Mouse (Mus musculus) heart, postnatal 14 days (tissue): ENCODE data around the gene Tut7. TPM values are rescaled to one million over a fixed set of nuclear protein-coding genes. Genes with fewer than 3 reads are reported as not detected.
"Not testable (repeated sequence)": the region's sequence is repeated elsewhere in the genome, so short reads cannot be mapped to it uniquely, and the experiment has no call there.

ENCODE experiments used
- DNase-seq, 2 experiments: peaks; one replicate each; pipeline ENCODE4 v3.0.0; 2021 to 2022
- intact Hi-C: fragments of 180-260 bp; cut with DNase I; formaldehyde crosslinking; loops from one replicate; pipeline ENCODE4 v1.15.1; 2025
- total RNA-seq, 2 experiments: library from RNA; stranded (reverse); gene quantifications; 2 replicates each; pipeline ENCODE4 v1.2.3; 2021

The Tut7 gene
- total RNA-seq, 2 experiments from 2014 or later, result 48.9 to 51.1 TPM

- no peak for DNase-seq
- intact Hi-C loops, result loop anchor here (5.0 to 10.0 kb wide), 4 partner anchors 89 to 1082 kb away; no protein-coding TSS in a partner anchor
Measured at GRCm38 (mm10) chr13:59726139-59726867, 96.6 kb downstream of the Tut7 start.

GRCm38 (mm10) chr13:59722089-59722488 is 100.9 kb downstream of the Tut7 start:
- intact Hi-C loops, result loop anchor here (10.0 kb wide), 1 partner anchor 1077 kb away; no protein-coding TSS in a partner anchor

More at GRCm38 (mm10) chr13:59722089-59722488, 100.9 kb downstream of the Tut7 start:
- not testable (repeated sequence) for DNase-seq

Other genes starting within 250 kb of the Tut7 start
- 10 to 100 TPM; 82.2 to 97.3 TPM for gene Agtpbp1, start 237.9 kb downstream of the Tut7 start, total RNA-seq
- 10 to 100 TPM; 84.4 to 92.5 TPM for gene Naa35, start 237.9 kb downstream of the Tut7 start, total RNA-seq
- 10 to 100 TPM; 16.3 to 20.8 TPM for gene Golm1, start 147.3 kb downstream of the Tut7 start, total RNA-seq
- gene 4921517D22Rik, start 129.0 kb downstream of the Tut7 start, total RNA-seq, result not detected
- gene Spata31d1a, start 112.8 kb downstream of the Tut7 start, total RNA-seq, result not detected
- not detected for gene Spata31d1b, start 110.9 kb downstream of the Tut7 start, total RNA-seq
- not detected for gene Spata31d1d, start 91.4 kb downstream of the Tut7 start, total RNA-seq
- not detected for gene 1700014D04Rik, start 76.4 kb downstream of the Tut7 start, total RNA-seq
- 100 to 1,000 TPM; 207 to 217 TPM for gene Isca1, start 53.3 kb downstream of the Tut7 start, total RNA-seq
- gene Gm49354, start 40.9 kb downstream of the Tut7 start, total RNA-seq, result not detected